Mouse (Mus musculus): ENCODE measurements around the gene Tmem185b. TPM values are rescaled to one million over a fixed set of nuclear protein-coding genes. Genes with fewer than 3 reads are reported as not detected.
A peak's percentile ranks its signal among the peaks of the same experiment; 100 is the strongest.

Tmem185b gene
- polyA plus RNA-seq, 1 experiment from 2014 or later = 32.6 TPM

DNA sequence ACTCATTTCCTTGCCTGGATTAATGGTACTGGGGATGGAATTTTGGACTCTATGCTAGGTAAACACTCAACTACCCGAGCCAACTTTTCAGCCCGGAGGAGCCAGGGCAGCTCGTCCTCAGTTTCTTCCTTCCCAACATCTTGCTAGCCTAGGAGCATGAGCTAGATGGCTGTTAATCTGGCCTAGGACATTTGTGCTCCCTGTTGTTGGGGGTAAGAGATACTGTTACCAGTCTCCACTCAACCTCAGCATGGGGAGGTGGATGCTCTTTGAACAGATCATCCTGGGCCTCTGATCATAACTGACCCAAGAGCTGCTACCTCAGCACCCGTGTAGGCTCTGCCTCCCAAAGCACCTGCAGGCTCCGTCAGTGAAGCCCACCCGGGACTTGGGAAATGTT is 17.4 kb downstream of the Tmem185b start:
- no peaks in the 10 kb centered on the region for H3K27me3 ChIP-seq
- 0 out of 2 replicates have a peak, but pooled peaks cover 3% of the 10 kb centered on the region for H3K36me3 ChIP-seq
- H3K4me2 ChIP-seq = no peak overlapping the region
- H3K9me3 ChIP-seq = no peaks in the 10 kb centered on the region
- H3K4me1 ChIP-seq = peaks cover 23% of the 10 kb centered on the region
- no peak overlapping the region for H3K4me3 ChIP-seq
- WGBS = 74% methylated on average over 6 of the region's 6 CpGs
- H3K27ac ChIP-seq = no peak overlapping the region
- no peak for ATAC-seq (ENCODE audit: borderline replicate concordance, extremely low read depth, low FRiP score, low TSS enrichment)
- H3K9ac ChIP-seq = no peak overlapping the region

DNA sequence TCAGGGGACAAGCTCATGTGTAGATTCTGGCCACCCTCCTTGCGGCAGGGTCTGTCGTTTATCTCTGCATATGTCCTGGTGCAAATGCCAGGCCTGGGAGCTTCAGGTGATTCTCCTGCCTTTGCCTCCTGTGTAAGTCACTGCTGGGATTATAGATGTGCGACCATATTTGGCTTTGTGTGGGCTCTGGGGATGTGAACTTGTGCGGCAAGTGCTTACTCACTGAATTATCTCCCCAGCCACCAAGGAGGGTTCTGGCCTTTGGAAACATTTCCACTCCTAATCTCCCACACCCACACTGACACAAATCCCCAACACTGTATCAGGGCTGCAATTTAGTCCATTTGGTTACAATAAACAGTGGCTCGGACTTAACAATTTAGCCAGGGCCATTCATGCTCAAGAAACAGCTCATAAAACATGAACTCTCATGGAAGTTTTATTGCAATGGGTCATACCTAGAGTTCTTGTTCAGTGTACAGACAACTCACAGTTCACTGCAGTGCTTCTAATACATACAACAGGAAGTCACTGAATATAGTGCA is 18.7 kb downstream of the Tmem185b start:
- H3K27ac ChIP-seq = no peak overlapping the region
- H3K36me3 ChIP-seq = 0 out of 2 replicates have a peak, but pooled peaks cover 3% of the 10 kb centered on the region
- H3K9ac ChIP-seq = no peak overlapping the region
- H3K4me1 ChIP-seq = peaks cover 23% of the 10 kb centered on the region
- H3K27me3 ChIP-seq = no peaks in the 10 kb centered on the region
- H3K4me2 ChIP-seq = no peak overlapping the region
- 57% methylated on average over 5 of the region's 5 CpGs for WGBS
- H3K9me3 ChIP-seq = no peaks in the 10 kb centered on the region
- ATAC-seq (ENCODE audit: borderline replicate concordance, extremely low read depth, low FRiP score, low TSS enrichment) = no peak
- H3K4me3 ChIP-seq = no peak overlapping the region

DNA sequence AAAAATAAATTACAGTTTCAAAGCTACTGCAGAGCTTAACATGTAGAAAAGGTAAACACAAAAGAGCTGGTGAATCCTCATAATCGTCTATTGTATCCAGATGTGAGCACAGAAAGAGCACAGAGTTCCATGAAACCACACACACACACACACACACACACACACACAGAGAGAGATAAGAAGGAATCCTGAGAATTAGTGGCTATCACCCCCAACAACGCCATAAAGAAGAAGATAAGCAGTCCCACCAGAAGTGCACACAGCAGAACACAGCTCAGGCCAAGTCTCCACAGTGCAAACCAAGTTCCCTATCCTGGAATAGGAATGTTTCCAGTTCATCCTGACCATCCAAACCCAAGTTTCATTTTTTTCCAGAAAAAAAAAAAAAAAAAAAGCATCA is 19.2 kb downstream of the Tmem185b start:
- WGBS = 18% methylated on average over 2 of the region's 2 CpGs
- Histone ChIP-seq H3K27me3 (no peaks in the 10 kb centered on the region), H3K4me3 (no peak overlapping the region), H3K9ac (no peak overlapping the region), H3K9me3 (no peaks in the 10 kb centered on the region), H3K36me3 (0 out of 2 replicates have a peak, but pooled peaks cover 3% of the 10 kb centered on the region), H3K4me2 (no peak overlapping the region), H3K4me1 (peaks cover 23% of the 10 kb centered on the region), H3K27ac (no peak overlapping the region)
- no peak for ATAC-seq (ENCODE audit: borderline replicate concordance, extremely low read depth, low FRiP score, low TSS enrichment)

DNA sequence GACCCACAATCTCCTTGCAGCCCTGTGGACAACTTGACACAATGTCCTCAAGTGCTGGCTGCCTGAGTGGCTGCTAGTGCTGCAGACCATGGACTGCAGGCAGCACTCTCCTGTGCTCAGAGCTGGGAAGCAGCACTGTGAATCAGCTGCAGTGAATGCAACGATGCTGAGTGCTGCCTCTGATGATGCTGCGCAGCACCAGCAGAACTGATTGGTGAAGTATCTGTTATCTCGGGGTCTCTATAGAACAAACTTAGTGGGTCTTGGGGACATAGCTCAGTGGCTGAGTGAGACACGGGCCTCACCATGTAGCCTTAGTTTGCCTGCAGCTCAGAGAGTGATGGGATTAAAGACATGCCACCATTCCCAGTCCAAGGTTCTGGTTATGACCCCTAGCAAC is 19.7 kb downstream of the Tmem185b start:
- H3K4me2 ChIP-seq = no peak overlapping the region
- H3K27ac ChIP-seq = peak overlapping the region; percentile 44; the same call in 1 of the 2 replicates
- 0 out of 2 replicates have a peak, but pooled peaks cover 3% of the 10 kb centered on the region for H3K36me3 ChIP-seq
- no peaks in the 10 kb centered on the region for H3K27me3 ChIP-seq
- WGBS = 79% methylated on average over 4 of the region's 4 CpGs
- peaks cover 23% of the 10 kb centered on the region for H3K4me1 ChIP-seq
- H3K9me3 ChIP-seq = no peaks in the 10 kb centered on the region
- ATAC-seq (ENCODE audit: borderline replicate concordance, extremely low read depth, low FRiP score, low TSS enrichment) = no peak
- no peak overlapping the region for H3K4me3 ChIP-seq
- no peak overlapping the region for H3K9ac ChIP-seq

DNA sequence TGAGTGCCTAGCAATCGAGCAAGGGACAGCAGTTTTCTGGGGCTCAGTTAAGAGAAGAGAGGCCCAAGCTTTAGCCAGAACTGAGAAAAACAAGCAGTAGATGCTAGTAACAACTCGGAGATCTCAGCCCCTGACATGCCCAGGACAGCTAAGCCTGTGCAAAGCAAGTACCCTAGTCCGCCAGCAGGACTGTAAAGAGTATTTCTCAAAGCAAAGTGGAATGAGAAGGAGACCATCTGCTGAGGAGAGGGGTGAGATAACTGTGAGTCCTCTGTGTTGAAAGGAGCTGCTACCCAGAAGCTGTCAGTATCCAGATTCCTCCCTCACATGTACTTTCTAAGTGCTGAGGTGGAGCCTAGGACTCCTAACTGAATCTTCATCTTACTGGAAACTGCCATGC is 20.5 kb downstream of the Tmem185b start:
- H3K27ac ChIP-seq = peak overlapping the region; percentile 44
- H3K4me1 ChIP-seq = peaks cover 20% of the 10 kb centered on the region
- H3K4me3 ChIP-seq = no peak overlapping the region
- H3K36me3 ChIP-seq = 0 out of 2 replicates have a peak, but pooled peaks cover 3% of the 10 kb centered on the region
- 63% methylated on average over 3 of the region's 3 CpGs for WGBS
- no peaks in the 10 kb centered on the region for H3K27me3 ChIP-seq
- ATAC-seq (ENCODE audit: borderline replicate concordance, extremely low read depth, low FRiP score, low TSS enrichment) = peak; percentile 81; the same call in 1 of the 2 replicates
- H3K9ac ChIP-seq = no peak overlapping the region
- no peak overlapping the region for H3K4me2 ChIP-seq
- no peaks in the 10 kb centered on the region for H3K9me3 ChIP-seq

DNA sequence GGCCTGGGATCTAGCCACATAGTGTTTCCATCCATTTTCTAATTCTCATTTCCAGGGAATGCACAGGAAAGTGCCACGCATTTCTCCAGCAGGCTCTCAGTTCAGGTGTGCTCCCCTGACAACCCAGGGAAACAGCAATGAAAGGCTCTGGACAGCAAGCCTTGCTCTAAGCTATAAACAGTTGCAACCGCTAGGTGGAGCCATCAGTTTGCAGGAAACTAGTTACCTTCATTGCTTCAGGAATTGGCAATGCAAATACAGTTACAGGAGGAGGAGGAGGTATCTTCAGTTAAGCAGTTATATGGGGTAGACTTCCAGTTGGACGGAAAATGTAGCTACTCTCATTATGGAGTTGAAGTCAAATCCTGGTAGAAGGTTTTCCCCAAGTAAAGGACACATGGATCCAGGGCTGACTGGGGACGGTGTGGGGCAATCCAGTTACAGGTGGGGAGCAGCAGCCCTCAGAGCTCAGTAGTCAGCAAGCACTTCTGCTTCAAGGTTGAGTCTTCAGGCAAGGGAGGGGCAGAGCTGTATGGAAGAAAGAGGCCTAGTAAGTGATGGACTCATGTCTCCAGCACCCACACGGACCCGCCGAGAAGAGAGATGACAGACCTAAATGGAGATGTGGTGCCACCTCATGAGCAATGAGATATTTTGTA is 22.8 kb downstream of the Tmem185b start:
- H3K4me1 ChIP-seq = 0 out of 2 replicates have a peak, but pooled peaks cover 4% of the 10 kb centered on the region
- H3K4me2 ChIP-seq = no peak overlapping the region
- no peaks in the 10 kb centered on the region for H3K27me3 ChIP-seq
- no peak overlapping the region for H3K27ac ChIP-seq
- no peaks in the 10 kb centered on the region for H3K9me3 ChIP-seq
- H3K9ac ChIP-seq = no peak overlapping the region
- ATAC-seq (ENCODE audit: borderline replicate concordance, extremely low read depth, low FRiP score, low TSS enrichment) = no peak
- H3K4me3 ChIP-seq = no peak overlapping the region
- WGBS = 66% methylated on average over 7 of the region's 7 CpGs
- H3K36me3 ChIP-seq = peaks cover 6% of the 10 kb centered on the region; the same call in 1 of the 2 replicates

DNA sequence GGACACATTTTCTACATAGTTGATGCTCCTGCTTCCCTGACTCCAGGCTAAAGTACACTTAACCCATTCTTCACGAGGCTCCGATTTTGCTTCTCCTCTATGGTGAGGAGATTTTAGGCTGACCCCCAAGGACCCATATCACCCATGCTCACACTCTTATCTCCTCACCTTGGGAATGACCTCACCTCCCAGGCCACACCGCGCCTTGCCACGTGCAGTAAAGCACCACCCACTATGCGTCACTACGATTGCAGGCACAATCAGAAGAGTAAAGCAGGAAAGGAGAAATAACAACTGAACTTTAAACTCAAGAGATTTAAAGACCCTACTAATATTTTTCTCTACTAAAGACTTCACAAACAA is 23.3 kb downstream of the Tmem185b start:
- no peak overlapping the region for H3K9ac ChIP-seq
- no peak overlapping the region for H3K4me3 ChIP-seq
- 81% methylated on average over 7 of the region's 7 CpGs for WGBS
- ATAC-seq (ENCODE audit: borderline replicate concordance, extremely low read depth, low FRiP score, low TSS enrichment) = no peak
- no peak overlapping the region for H3K4me2 ChIP-seq
- no peaks in the 10 kb centered on the region for H3K27me3 ChIP-seq
- H3K4me1 ChIP-seq = 0 out of 2 replicates have a peak, but pooled peaks cover 4% of the 10 kb centered on the region
- peaks cover 6% of the 10 kb centered on the region; the same call in 1 of the 2 replicates for H3K36me3 ChIP-seq
- H3K27ac ChIP-seq = no peak overlapping the region
- H3K9me3 ChIP-seq = no peaks in the 10 kb centered on the region

DNA sequence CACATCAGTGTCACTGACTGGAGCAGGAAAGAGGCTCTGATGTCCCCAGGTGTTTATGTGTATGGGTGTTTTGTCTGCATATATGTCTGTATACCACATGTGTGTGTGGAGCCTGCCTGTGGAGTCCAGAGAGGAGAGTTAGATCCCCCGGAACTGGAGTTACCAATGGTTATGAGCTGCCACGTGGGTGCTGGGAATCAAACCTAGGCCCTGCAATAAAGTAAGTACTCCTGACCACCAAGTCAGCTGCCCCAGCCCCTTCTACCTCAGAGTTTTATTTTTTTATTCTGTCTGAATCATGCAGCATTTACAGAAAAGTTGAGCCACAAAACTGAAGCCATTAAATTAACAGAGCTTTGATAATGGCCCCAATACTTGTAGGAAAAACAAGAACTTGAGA is 24.1 kb downstream of the Tmem185b start:
- ATAC-seq (ENCODE audit: borderline replicate concordance, extremely low read depth, low FRiP score, low TSS enrichment) = no peak
- Histone ChIP-seq H3K9me3 (no peaks in the 10 kb centered on the region), H3K4me1 (0 out of 2 replicates have a peak, but pooled peaks cover 4% of the 10 kb centered on the region), H3K27me3 (no peaks in the 10 kb centered on the region), H3K27ac (no peak overlapping the region), H3K9ac (no peak overlapping the region), H3K4me3 (no peak overlapping the region), H3K36me3 (peaks cover 6% of the 10 kb centered on the region; the same call in 1 of the 2 replicates), H3K4me2 (no peak overlapping the region)
- 86% methylated on average over 2 of the region's 2 CpGs for WGBS

DNA sequence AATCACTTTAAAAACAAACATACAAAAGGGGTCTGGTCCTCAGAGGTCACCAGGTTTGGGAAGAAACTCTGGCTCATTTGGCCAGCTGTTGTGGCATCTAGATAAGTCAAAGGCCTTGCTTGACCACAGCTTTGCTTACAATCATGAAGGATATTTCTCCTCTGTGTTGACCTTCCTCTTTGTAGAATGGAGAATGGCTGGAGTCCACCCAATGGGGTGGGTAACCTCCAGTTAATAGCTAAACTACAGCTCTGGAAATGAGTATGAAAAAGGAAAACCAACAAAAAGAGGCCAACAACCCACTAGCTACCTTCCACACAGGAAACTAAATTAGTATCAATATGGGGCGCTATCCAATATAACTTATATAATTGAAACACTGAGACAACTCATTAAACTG is 25.7 kb downstream of the Tmem185b start:
- Histone ChIP-seq H3K9ac (no peak overlapping the region), H3K4me2 (no peak overlapping the region), H3K4me1 (0 out of 2 replicates have a peak, but pooled peaks cover 4% of the 10 kb centered on the region), H3K9me3 (no peaks in the 10 kb centered on the region), H3K27me3 (no peaks in the 10 kb centered on the region), H3K36me3 (peaks cover 6% of the 10 kb centered on the region; the same call in 1 of the 2 replicates), H3K27ac (no peak overlapping the region), H3K4me3 (no peak overlapping the region)
- ATAC-seq (ENCODE audit: borderline replicate concordance, extremely low read depth, low FRiP score, low TSS enrichment) = no peak
- WGBS = 100% methylated on average over 1 of the region's 1 CpGs

DNA sequence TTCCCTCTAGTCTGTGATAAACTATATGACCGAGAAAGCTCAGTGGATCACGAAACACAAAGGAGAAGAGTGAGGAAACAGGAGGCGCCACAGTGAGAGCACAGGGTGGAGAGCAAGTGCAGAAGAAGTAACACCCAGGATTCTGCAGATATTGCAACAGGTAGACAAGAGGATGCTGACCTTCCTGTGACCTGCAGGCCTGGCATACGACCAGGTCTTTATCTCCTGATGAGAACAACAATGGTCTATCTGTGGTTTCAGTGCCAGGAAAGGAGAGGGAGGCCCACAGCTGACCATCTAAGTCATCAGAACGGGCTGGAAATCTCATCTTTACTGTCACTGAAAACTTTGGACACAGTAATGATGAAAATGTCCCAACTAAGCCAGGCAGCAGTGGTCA is 29.7 kb downstream of the Tmem185b start:
- Histone ChIP-seq H3K27me3 (no peaks in the 10 kb centered on the region), H3K4me1 (no peaks in the 10 kb centered on the region), H3K4me2 (no peak overlapping the region), H3K27ac (no peak overlapping the region), H3K4me3 (no peak overlapping the region), H3K9me3 (no peaks in the 10 kb centered on the region), H3K36me3 (peaks cover 4% of the 10 kb centered on the region; the same call in 1 of the 2 replicates), H3K9ac (no peak overlapping the region)
- WGBS = 70% methylated on average over 5 of the region's 5 CpGs
- no peak for ATAC-seq (ENCODE audit: borderline replicate concordance, extremely low read depth, low FRiP score, low TSS enrichment)

DNA sequence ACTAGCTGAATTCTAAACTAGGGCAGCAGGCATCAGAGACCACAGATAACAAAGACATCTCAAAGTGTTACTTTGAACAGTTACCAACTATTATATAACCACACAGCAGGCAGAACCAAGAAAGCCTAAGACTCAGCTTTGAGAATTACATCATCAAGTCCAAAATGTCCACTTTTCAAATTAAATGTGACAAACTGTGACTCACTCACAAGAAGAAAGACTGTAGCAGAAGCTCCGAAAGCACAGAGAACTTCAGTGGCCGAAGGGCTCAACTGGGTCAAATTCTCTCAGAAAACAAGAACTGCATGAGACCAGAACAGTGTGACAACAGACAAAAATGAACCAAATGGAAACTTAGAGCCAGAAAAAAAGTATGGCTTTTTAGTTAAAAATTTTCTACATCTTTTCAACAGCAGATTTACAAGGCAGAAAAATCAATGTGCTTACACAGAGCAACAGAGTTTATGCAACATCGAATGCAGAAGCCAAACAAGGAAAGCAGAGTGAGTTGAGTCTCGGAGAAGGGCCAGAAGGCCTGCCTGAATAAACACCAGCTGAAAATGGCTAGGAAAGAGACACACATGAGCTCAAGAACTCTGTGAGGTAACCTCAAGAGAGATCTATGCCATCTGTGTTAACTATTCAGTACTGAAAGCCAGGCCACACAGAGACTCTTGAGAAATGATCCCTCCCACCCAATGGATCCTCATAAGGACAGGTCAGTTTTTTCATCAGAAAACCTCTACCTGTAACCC is 31.9 kb downstream of the Tmem185b start:
- no peak overlapping the region for H3K4me3 ChIP-seq
- H3K27ac ChIP-seq = no peak overlapping the region
- no peak overlapping the region for H3K4me2 ChIP-seq
- no peaks in the 10 kb centered on the region for H3K9me3 ChIP-seq
- H3K36me3 ChIP-seq = peaks cover 8% of the 10 kb centered on the region; the same call in 1 of the 2 replicates
- WGBS = 84% methylated on average over 4 of the region's 4 CpGs
- no peak for ATAC-seq (ENCODE audit: borderline replicate concordance, extremely low read depth, low FRiP score, low TSS enrichment)
- no peaks in the 10 kb centered on the region for H3K4me1 ChIP-seq
- no peaks in the 10 kb centered on the region for H3K27me3 ChIP-seq
- H3K9ac ChIP-seq = no peak overlapping the region

DNA sequence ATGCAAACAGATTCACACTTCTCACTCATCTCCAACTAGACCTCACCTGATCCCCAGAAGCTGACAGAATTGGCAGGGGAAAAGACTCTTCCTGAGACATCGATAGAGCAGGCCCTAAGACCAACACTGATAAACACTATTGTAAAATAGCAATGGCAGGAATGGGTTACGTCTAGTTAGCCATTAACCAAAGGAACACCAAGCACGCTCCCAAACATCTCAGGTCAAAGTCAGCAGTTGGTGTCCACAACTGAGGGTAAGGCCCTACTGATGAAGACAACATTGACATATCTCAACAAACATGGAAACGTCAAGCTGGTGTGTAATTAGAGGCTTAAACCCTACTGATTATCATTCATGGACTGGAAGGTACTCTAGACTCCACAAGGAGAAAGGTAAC is 39.6 kb downstream of the Tmem185b start:
- peaks cover 5% of the 10 kb centered on the region; the same call in 1 of the 2 replicates for H3K36me3 ChIP-seq
- no peaks in the 10 kb centered on the region for H3K27me3 ChIP-seq
- no peak for ATAC-seq (ENCODE audit: borderline replicate concordance, extremely low read depth, low FRiP score, low TSS enrichment)
- H3K4me1 ChIP-seq = no peaks in the 10 kb centered on the region
- no peaks in the 10 kb centered on the region for H3K9me3 ChIP-seq
- H3K4me3 ChIP-seq = no peak overlapping the region
- H3K4me2 ChIP-seq = no peak overlapping the region
- no peak overlapping the region for H3K27ac ChIP-seq
- 88% methylated on average over 4 of the region's 4 CpGs for WGBS
- H3K9ac ChIP-seq = no peak overlapping the region
